8 mouse cellular contexts compared by ENCODE assay signal in genomic region chr12:111669961-111670360, GRCm38 (mm10). TPM values are rescaled to one million over a fixed set of nuclear protein-coding genes. Genes with fewer than 3 reads are reported as not detected.
DNase-seq lines count a peak whose midpoint lies in the region; ATAC-seq lines count a peak whose summit lies in the region.

No protein-coding gene starts in this region.

- peak overlapping the region; percentile 88 for H3K4me2 ChIP-seq in neural tube, embryonic 11.5 days (ENCODE audit: low read depth)
- H3K4me2 ChIP-seq in limb, embryonic 12.5 days: peak overlapping the region; percentile 95; the same call in 1 of the 2 replicates
- H3K4me2 ChIP-seq in stomach, embryonic 16.5 days (ENCODE audit: low read depth, low read length): peak overlapping the region; percentile 94

- H3K4me1 ChIP-seq in neural tube, embryonic 11.5 days (ENCODE audit: control insufficient read depth, insufficient read depth, low read length): peaks cover 14% of the 10 kb centered on the region
- peaks cover 37% of the 10 kb centered on the region for H3K4me1 ChIP-seq in limb, embryonic 12.5 days (replicated peaks)
- peaks cover 34% of the 10 kb centered on the region for H3K4me1 ChIP-seq in stomach, embryonic 16.5 days (ENCODE audit: control insufficient read depth, insufficient read depth, low read length)

- ATAC-seq in neural tube, embryonic 11.5 days (ENCODE audit: insufficient read depth, low FRiP score, low TSS enrichment): no peak
- no peak for ATAC-seq in limb, embryonic 12.5 days (ENCODE audit: insufficient number of reproducible peaks, insufficient read depth, low FRiP score, low TSS enrichment, low read depth)
- ATAC-seq in stomach, embryonic 16.5 days (ENCODE audit: insufficient read depth, low FRiP score): no peak
- no peak for ATAC-seq in erythroblast, adult 5-6 weeks (replicated peaks; ENCODE audit: low FRiP score, poor library complexity, severe bottlenecking)

- no peak overlapping the region for H3K27ac ChIP-seq in neural tube, embryonic 11.5 days (ENCODE audit: low read depth, low read length)
- H3K27ac ChIP-seq in limb, embryonic 12.5 days: no peak overlapping the region
- H3K27ac ChIP-seq in stomach, embryonic 16.5 days (ENCODE audit: low read length): peak overlapping the region; percentile 27

- H3K36me3 ChIP-seq in neural tube, embryonic 11.5 days (ENCODE audit: control insufficient read depth, insufficient read depth, low read length): no peaks in the 10 kb centered on the region
- H3K36me3 ChIP-seq in limb, embryonic 12.5 days: no peaks in the 10 kb centered on the region
- H3K36me3 ChIP-seq in stomach, embryonic 16.5 days (ENCODE audit: control insufficient read depth, insufficient read depth, low read length): no peaks in the 10 kb centered on the region

- 42% methylated on average over 8 of the region's 8 CpGs for WGBS in neural tube, embryonic 11.5 days
- 55% methylated on average over 8 of the region's 8 CpGs for WGBS in limb, embryonic 12.5 days
- WGBS in stomach, embryonic 16.5 days: 59% methylated on average over 8 of the region's 8 CpGs

- peak overlapping the region; percentile 71 for H3K9ac ChIP-seq in neural tube, embryonic 11.5 days (ENCODE audit: low read length)
- H3K9ac ChIP-seq in limb, embryonic 12.5 days (replicated peaks): no peak overlapping the region
- H3K9ac ChIP-seq in stomach, embryonic 16.5 days (ENCODE audit: low read length): peak overlapping the region; percentile 81; the same call in 1 of the 2 replicates

- peak; percentile 46 to 49 for DNase-seq in cerebellum, postnatal 10 days
- DNase-seq in cerebellum, postnatal 4 days (ENCODE audit: low spot score in 2 of 2): no peak
- no peak for DNase-seq in neural tube, embryonic 11.5 days (ENCODE audit: low spot score)
- DNase-seq in neural tube, embryonic 10.5 days (ENCODE audit: extremely low spot score, low spot score): no peak
- DNase-seq in Muller cell, postnatal 12 days (ENCODE audit: inconsistent ontology term): no peak

- no peaks in the 10 kb centered on the region for H3K9me3 ChIP-seq in neural tube, embryonic 11.5 days (ENCODE audit: control insufficient read depth, low read length)
- H3K9me3 ChIP-seq in limb, embryonic 12.5 days: no peaks in the 10 kb centered on the region
- no peaks in the 10 kb centered on the region for H3K9me3 ChIP-seq in stomach, embryonic 16.5 days (replicated peaks; ENCODE audit: control insufficient read depth, low read length)

- peak overlapping the region; percentile 83 for H3K4me3 ChIP-seq in neural tube, embryonic 11.5 days (ENCODE audit: low read depth, low read length)
- peak overlapping the region; percentile 56 for H3K4me3 ChIP-seq in limb, embryonic 12.5 days (replicated peaks)
- H3K4me3 ChIP-seq in stomach, embryonic 16.5 days (replicated peaks; ENCODE audit: low read length): peak overlapping the region; percentile 64

- H3K27me3 ChIP-seq in neural tube, embryonic 11.5 days (ENCODE audit: control insufficient read depth, insufficient read depth, low read length): peaks cover 6% of the 10 kb centered on the region
- H3K27me3 ChIP-seq in limb, embryonic 12.5 days: peaks cover 60% of the 10 kb centered on the region
- peaks cover 19% of the 10 kb centered on the region; the same call in 1 of the 2 replicates for H3K27me3 ChIP-seq in stomach, embryonic 16.5 days (ENCODE audit: control insufficient read depth, insufficient read depth, low read length)

RNA-seq across cellular contexts. Expression of gene Ckb, which starts 2.2 kb away (rescaled TPM):
- polyA plus RNA-seq in neural tube, embryonic 11.5 days (2014; fragmentation: Nextera tagmentation; extraction: Ambion mirVana): 2,083 and 2,271 TPM in 2 replicates
- polyA plus RNA-seq in limb, embryonic 12.5 days (2016; fragmentation: Nextera tagmentation; extraction: Ambion mirVana): 102 and 112 TPM in 2 replicates
- polyA plus RNA-seq in stomach, embryonic 16.5 days (2015; fragmentation: Nextera tagmentation; extraction: Ambion mirVana): 698 and 764 TPM in 2 replicates
- 6.9 and 9.4 TPM in 2 replicates for total RNA-seq in erythroblast, adult 5-6 weeks (2015; ENCODE audit: low replicate concordance)
- total RNA-seq in erythroblast, adult 5-6 weeks (2017; ENCODE audit: low replicate concordance): 3.2 and 8.5 TPM in 2 replicates

RNA-seq across cellular contexts. Expression of gene Trmt61a, which starts 7.9 kb away (rescaled TPM):
- 5.8 and 6.6 TPM in 2 replicates for polyA plus RNA-seq in neural tube, embryonic 11.5 days (2014; fragmentation: Nextera tagmentation; extraction: Ambion mirVana)
- polyA plus RNA-seq in limb, embryonic 12.5 days (2016; fragmentation: Nextera tagmentation; extraction: Ambion mirVana): 10.4 and 11.4 TPM in 2 replicates
- polyA plus RNA-seq in stomach, embryonic 16.5 days (2015; fragmentation: Nextera tagmentation; extraction: Ambion mirVana): 9.7 and 10.4 TPM in 2 replicates
- total RNA-seq in erythroblast, adult 5-6 weeks (2015; ENCODE audit: low replicate concordance): 3.1 and 5.6 TPM in 2 replicates
- 0.84 and 3.7 TPM in 2 replicates for total RNA-seq in erythroblast, adult 5-6 weeks (2017; ENCODE audit: low replicate concordance)

RNA-seq across cellular contexts. Expression of gene Bag5, which starts 43.1 kb away (rescaled TPM):
- polyA plus RNA-seq in neural tube, embryonic 11.5 days (2014; fragmentation: Nextera tagmentation; extraction: Ambion mirVana): 58.8 and 60.0 TPM in 2 replicates
- 60.5 and 60.9 TPM in 2 replicates for polyA plus RNA-seq in limb, embryonic 12.5 days (2016; fragmentation: Nextera tagmentation; extraction: Ambion mirVana)
- 49.3 and 51.6 TPM in 2 replicates for polyA plus RNA-seq in stomach, embryonic 16.5 days (2015; fragmentation: Nextera tagmentation; extraction: Ambion mirVana)
- 5.4 and 6.1 TPM in 2 replicates for total RNA-seq in erythroblast, adult 5-6 weeks (2015; ENCODE audit: low replicate concordance)
- 5.8 and 7.2 TPM in 2 replicates for total RNA-seq in erythroblast, adult 5-6 weeks (2017; ENCODE audit: low replicate concordance)

RNA-seq across cellular contexts. Expression of gene Apopt1, which starts 43.1 kb away (rescaled TPM):
- polyA plus RNA-seq in neural tube, embryonic 11.5 days (2014; fragmentation: Nextera tagmentation; extraction: Ambion mirVana): 53.1 and 53.4 TPM in 2 replicates
- polyA plus RNA-seq in limb, embryonic 12.5 days (2016; fragmentation: Nextera tagmentation; extraction: Ambion mirVana): 59.3 and 63.8 TPM in 2 replicates
- polyA plus RNA-seq in stomach, embryonic 16.5 days (2015; fragmentation: Nextera tagmentation; extraction: Ambion mirVana): 43.0 and 47.0 TPM in 2 replicates
- 10.6 and 13.4 TPM in 2 replicates for total RNA-seq in erythroblast, adult 5-6 weeks (2015; ENCODE audit: low replicate concordance)
- 5.8 and 11.0 TPM in 2 replicates for total RNA-seq in erythroblast, adult 5-6 weeks (2017; ENCODE audit: low replicate concordance)

Comparison
In these comparisons a context has a peak if more than half of its experiments do, and no peak if none do; other contexts are left out.
1. DNase-seq: peak in cerebellum, postnatal 10 days (2 of 2); none in cerebellum, postnatal 4 days (0 of 2), neural tube, embryonic 11.5 days (single experiment), neural tube, embryonic 10.5 days (single experiment) and Muller cell, postnatal 12 days (single experiment).
2. Peak in every context shown above with its lines, with median percentiles within 50 percentile points of each other: H3K4me2 ChIP-seq and H3K4me3 ChIP-seq.